Mouse (Mus musculus): ENCODE measurements at regions not wholly inside any gene's neighbourhood (a gene's known extent, or its start where the extent isn't known, plus 50 kb on each side); places are given as distances from the start of the nearest gene placed in this dataset.
A peak's percentile ranks its signal among the peaks of the same experiment; 100 is the strongest.

GRCm38 (mm10) chr15:94024126-94024730 lies 428.5 kb upstream of the Prickle1 start:
- Histone ChIP-seq H3K27ac (ENCODE audit: insufficient read depth, low read length) (no peak overlapping the region), H3K4me1 (ENCODE audit: control insufficient read depth, insufficient read depth, low read length) (no peaks in the 10 kb centered on the region), H3K4me3 (ENCODE audit: insufficient read depth, low read length) (no peak overlapping the region)
- TF ChIP-seq CTCF (IDR thresholded peaks at IDR 0.05; ENCODE audit: extremely low read depth, insufficient read depth, low read length): no peak
- TF ChIP-seq POLR2A (IDR thresholded peaks at IDR 0.05; ENCODE audit: extremely low read depth, insufficient read depth, low read length): no peak

- Histone ChIP-seq H3K27ac (ENCODE audit: insufficient read depth, low read length) (no peak overlapping the region), H3K4me3 (ENCODE audit: insufficient read depth, low read length) (no peak overlapping the region), H3K4me1 (ENCODE audit: control insufficient read depth, insufficient read depth, low read length) (no peaks in the 10 kb centered on the region)
- TF ChIP-seq CTCF (IDR thresholded peaks at IDR 0.05; ENCODE audit: extremely low read depth, insufficient read depth, low read length) (no peak), POLR2A (IDR thresholded peaks at IDR 0.05; ENCODE audit: extremely low read depth, insufficient read depth, low read length) (no peak)
These were observed 427.8 kb upstream of the Prickle1 start for GRCm38 (mm10) chr15:94023501-94023900.

GRCm38 (mm10) chr15:94017814-94018213 lies 422.1 kb upstream of the Prickle1 start:
- H3K27ac ChIP-seq (ENCODE audit: insufficient read depth, low read length): no peak overlapping the region
- TF ChIP-seq POLR2A (IDR thresholded peaks at IDR 0.05; ENCODE audit: extremely low read depth, insufficient read depth, low read length): no peak
- TF ChIP-seq CTCF (IDR thresholded peaks at IDR 0.05; ENCODE audit: extremely low read depth, insufficient read depth, low read length): no peak
- H3K4me1 ChIP-seq (ENCODE audit: control insufficient read depth, insufficient read depth, low read length): peaks cover 2% of the 10 kb centered on the region; the same call in 1 of the 2 replicates
- H3K4me3 ChIP-seq (ENCODE audit: insufficient read depth, low read length): no peak overlapping the region

- Histone ChIP-seq H3K4me1 (ENCODE audit: control insufficient read depth, insufficient read depth, low read length) (peaks cover 9% of the 10 kb centered on the region), H3K27ac (ENCODE audit: insufficient read depth, low read length) (peak overlapping the region; percentile 89; the same call in 1 of the 2 replicates), H3K4me3 (ENCODE audit: insufficient read depth, low read length) (no peak overlapping the region)
- TF ChIP-seq POLR2A (IDR thresholded peaks at IDR 0.05; ENCODE audit: extremely low read depth, insufficient read depth, low read length) (no peak), CTCF (IDR thresholded peaks at IDR 0.05; ENCODE audit: extremely low read depth, insufficient read depth, low read length) (no peak)
These were observed 415.8 kb upstream of the Prickle1 start for GRCm38 (mm10) chr15:94011499-94011898.

- Histone ChIP-seq H3K4me3 (ENCODE audit: insufficient read depth, low read length) (no peak overlapping the region), H3K27ac (ENCODE audit: insufficient read depth, low read length) (no peak overlapping the region; the same call in 1 of the 2 replicates), H3K4me1 (ENCODE audit: control insufficient read depth, insufficient read depth, low read length) (peaks cover under 1% of the 10 kb centered on the region; the same call in 1 of the 2 replicates)
- TF ChIP-seq CTCF (IDR thresholded peaks at IDR 0.05; ENCODE audit: extremely low read depth, insufficient read depth, low read length) (no peak), POLR2A (IDR thresholded peaks at IDR 0.05; ENCODE audit: extremely low read depth, insufficient read depth, low read length) (no peak)
These were observed 410.4 kb upstream of the Prickle1 start for GRCm38 (mm10) chr15:94006082-94006481.

GRCm38 (mm10) chr15:94004911-94005310 lies 409.2 kb upstream of the Prickle1 start:
- Histone ChIP-seq H3K27ac (ENCODE audit: insufficient read depth, low read length) (no peak overlapping the region; the same call in 1 of the 2 replicates), H3K4me1 (ENCODE audit: control insufficient read depth, insufficient read depth, low read length) (no peaks in the 10 kb centered on the region), H3K4me3 (ENCODE audit: insufficient read depth, low read length) (no peak overlapping the region)
- TF ChIP-seq POLR2A (IDR thresholded peaks at IDR 0.05; ENCODE audit: extremely low read depth, insufficient read depth, low read length) (no peak), CTCF (IDR thresholded peaks at IDR 0.05; ENCODE audit: extremely low read depth, insufficient read depth, low read length) (no peak)

- no peaks in the 10 kb centered on the region; the same call in 1 of the 2 replicates for H3K4me1 ChIP-seq (ENCODE audit: control insufficient read depth, insufficient read depth, low read length)
- no peak overlapping the region for H3K27ac ChIP-seq (ENCODE audit: insufficient read depth, low read length)
- TF ChIP-seq CTCF (IDR thresholded peaks at IDR 0.05; ENCODE audit: extremely low read depth, insufficient read depth, low read length) (no peak), POLR2A (IDR thresholded peaks at IDR 0.05; ENCODE audit: extremely low read depth, insufficient read depth, low read length) (no peak)
- H3K4me3 ChIP-seq (ENCODE audit: insufficient read depth, low read length): no peak overlapping the region
These were observed 407.5 kb upstream of the Prickle1 start for GRCm38 (mm10) chr15:94003145-94003544.

GRCm38 (mm10) chr15:93994542-93994941 lies 398.9 kb upstream of the Prickle1 start:
- peaks cover 2% of the 10 kb centered on the region; the same call in 1 of the 2 replicates for H3K4me1 ChIP-seq (ENCODE audit: control insufficient read depth, insufficient read depth, low read length)
- no peak overlapping the region for H3K4me3 ChIP-seq (ENCODE audit: insufficient read depth, low read length)
- TF ChIP-seq CTCF (IDR thresholded peaks at IDR 0.05; ENCODE audit: extremely low read depth, insufficient read depth, low read length) (no peak), POLR2A (IDR thresholded peaks at IDR 0.05; ENCODE audit: extremely low read depth, insufficient read depth, low read length) (no peak)
- H3K27ac ChIP-seq (ENCODE audit: insufficient read depth, low read length): no peak overlapping the region

- no peaks in the 10 kb centered on the region for H3K4me1 ChIP-seq (ENCODE audit: control insufficient read depth, insufficient read depth, low read length)
- no peak overlapping the region for H3K27ac ChIP-seq (ENCODE audit: insufficient read depth, low read length)
- no peak overlapping the region for H3K4me3 ChIP-seq (ENCODE audit: insufficient read depth, low read length)
- TF ChIP-seq CTCF (IDR thresholded peaks at IDR 0.05; ENCODE audit: extremely low read depth, insufficient read depth, low read length): no peak
- no peak for TF ChIP-seq POLR2A (IDR thresholded peaks at IDR 0.05; ENCODE audit: extremely low read depth, insufficient read depth, low read length)
These were observed 394.4 kb upstream of the Prickle1 start for GRCm38 (mm10) chr15:93990139-93990538.

GRCm38 (mm10) chr15:93988367-93988766 lies 392.7 kb upstream of the Prickle1 start:
- no peak overlapping the region for H3K4me3 ChIP-seq (ENCODE audit: insufficient read depth, low read length)
- H3K4me1 ChIP-seq (ENCODE audit: control insufficient read depth, insufficient read depth, low read length): no peaks in the 10 kb centered on the region
- H3K27ac ChIP-seq (ENCODE audit: insufficient read depth, low read length): no peak overlapping the region
- TF ChIP-seq POLR2A (IDR thresholded peaks at IDR 0.05; ENCODE audit: extremely low read depth, insufficient read depth, low read length) (no peak), CTCF (IDR thresholded peaks at IDR 0.05; ENCODE audit: extremely low read depth, insufficient read depth, low read length) (no peak)
